Mouse (Mus musculus): Measurements from ENCODE around the gene Lalba. TPM values are rescaled to one million over a fixed set of nuclear protein-coding genes. Genes with fewer than 3 reads are reported as not detected.

The Lalba gene
- total RNA-seq, 2 experiments from 2014 or later: not detected

Small RNAs within 50 kb of the gene (microRNA-seq; reads per million reads assigned to microRNA genes)
- 3.5 to 7.0 reads per million in 2 experiments for gene Mir1291

Other genes starting within 250 kb of the Lalba start
- not detected for gene Olfr286, start 248.3 kb downstream of the Lalba start, total RNA-seq (2021)
- gene H1fnt, start 225.4 kb downstream of the Lalba start, total RNA-seq (2021): not detected
- gene Zfp641, start 186.6 kb downstream of the Lalba start, total RNA-seq (2021): 10 to 100 TPM; 12.3 to 14.9 TPM
- gene Olfr285, start 165.4 kb downstream of the Lalba start, total RNA-seq (2021): not detected
- gene Olfr284, start 141.7 kb downstream of the Lalba start, total RNA-seq (2021): not detected
- gene Olfr283, start 101.8 kb downstream of the Lalba start, total RNA-seq (2021): not detected
- gene Olfr282, start 51.5 kb downstream of the Lalba start, total RNA-seq (2021): not detected
- gene Olfr281, start 30.1 kb downstream of the Lalba start, total RNA-seq (2021): not detected
- not detected for gene OR5BS1P, start 12.8 kb downstream of the Lalba start, total RNA-seq (2021)
- gene Olfr279, start 9.7 kb upstream of the Lalba start, total RNA-seq (2021): not detected
- gene Kansl2, start 51.5 kb upstream of the Lalba start, total RNA-seq (2021): 10 to 100 TPM; 52.5 to 56.9 TPM
- gene Ccnt1, start 88.2 kb upstream of the Lalba start, total RNA-seq (2021): 10 to 100 TPM; 20.4 to 20.6 TPM
- under 1 TPM in 1 of 2 experiments, not detected in 1; 0.44 TPM for gene 4930415O20Rik, start 88.3 kb upstream of the Lalba start, total RNA-seq (2021)
- 10 to 100 TPM; 33.1 to 36.4 TPM for gene Adcy6, start 127.4 kb upstream of the Lalba start, total RNA-seq (2021)
- gene Cacnb3, start 148.1 kb upstream of the Lalba start, total RNA-seq (2021): 1 to 10 TPM; 6.6 to 9.5 TPM
- gene Ddx23, start 180.2 kb upstream of the Lalba start, total RNA-seq (2021): 10 to 100 TPM; 45.1 to 48.1 TPM
- gene Rnd1, start 194.7 kb upstream of the Lalba start, total RNA-seq (2021): 1 to 10 TPM in 1 of 2 experiments, under 1 TPM in 1; 0.40 to 1.2 TPM
- gene Ccdc65, start 225.5 kb upstream of the Lalba start, total RNA-seq (2021): not detected
- gene Fkbp11, start 245.5 kb upstream of the Lalba start, total RNA-seq (2021): 1 to 10 TPM; 3.9 to 4.4 TPM

Measured in gastrocnemius, postnatal 14 days (tissue).